Mouse (Mus musculus) left cerebral cortex, adult 8-10 months (tissue): ENCODE data around the gene Med12. TPM values are rescaled to one million over a fixed set of nuclear protein-coding genes. Genes with fewer than 3 reads are reported as not detected.
"Not testable (repeated sequence)": the region's sequence is repeated elsewhere in the genome, so short reads cannot be mapped to it uniquely, and the experiment has no call there.

Experiments
- DNase-seq, 2 experiments: peaks; one replicate each; pipeline ENCODE4 v3.0.0; 2022; ENCODE audit warnings: low spot score in 2 of 2
- total RNA-seq, 4 experiments: library from RNA; stranded (reverse); gene quantifications; 2 replicates each; pipeline ENCODE4 v1.2.4; 2022

Med12 gene
- total RNA-seq, 4 experiments from 2014 or later = 20.0 to 29.2 (median 23.7) TPM

DNA sequence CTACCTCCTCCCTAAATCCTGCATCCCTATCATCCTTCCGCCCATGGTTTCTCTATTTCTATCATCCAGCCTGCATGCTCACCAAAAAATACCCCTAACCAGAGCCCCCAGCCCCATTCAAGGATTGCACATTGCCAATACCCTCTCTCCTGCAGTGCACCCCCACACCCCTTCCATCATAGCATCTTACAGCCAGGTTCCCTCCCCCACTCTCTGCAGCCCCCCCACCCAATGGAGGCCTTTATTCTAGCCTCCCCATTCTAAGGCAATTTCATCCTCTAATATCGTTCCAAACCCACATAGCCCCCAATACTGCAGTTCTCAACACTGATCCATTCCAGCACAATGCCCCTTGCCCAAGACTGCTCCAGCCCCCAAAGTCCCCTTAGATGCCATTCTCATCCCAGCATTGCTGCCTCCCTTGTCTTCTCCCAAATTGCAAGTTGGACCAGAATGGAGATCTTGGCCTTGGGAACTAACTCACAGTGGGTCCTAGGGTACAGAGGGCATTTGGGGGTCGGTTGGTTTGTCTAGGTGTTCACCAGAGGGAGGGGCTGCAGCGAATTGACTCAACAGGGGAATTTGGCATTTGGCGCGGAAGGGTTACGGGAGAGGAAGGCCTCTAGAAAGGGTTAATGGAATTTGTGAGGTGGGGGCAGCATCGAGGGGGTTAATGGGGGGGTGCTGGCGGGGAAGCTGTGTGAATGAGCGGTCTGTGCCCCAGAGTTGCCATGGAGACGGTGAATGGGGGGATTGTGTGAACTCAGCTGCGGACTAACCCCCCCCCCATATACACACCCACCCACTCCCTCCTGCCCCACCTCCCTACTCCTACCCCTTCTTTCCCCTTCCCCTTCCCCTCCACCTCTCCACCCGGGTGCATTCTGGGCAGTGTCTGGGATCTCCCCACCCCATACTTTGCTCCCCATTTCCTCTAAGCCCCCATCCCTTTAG lies 25.9 kb downstream of the Med12 start:
- no peak for DNase-seq

DNA sequence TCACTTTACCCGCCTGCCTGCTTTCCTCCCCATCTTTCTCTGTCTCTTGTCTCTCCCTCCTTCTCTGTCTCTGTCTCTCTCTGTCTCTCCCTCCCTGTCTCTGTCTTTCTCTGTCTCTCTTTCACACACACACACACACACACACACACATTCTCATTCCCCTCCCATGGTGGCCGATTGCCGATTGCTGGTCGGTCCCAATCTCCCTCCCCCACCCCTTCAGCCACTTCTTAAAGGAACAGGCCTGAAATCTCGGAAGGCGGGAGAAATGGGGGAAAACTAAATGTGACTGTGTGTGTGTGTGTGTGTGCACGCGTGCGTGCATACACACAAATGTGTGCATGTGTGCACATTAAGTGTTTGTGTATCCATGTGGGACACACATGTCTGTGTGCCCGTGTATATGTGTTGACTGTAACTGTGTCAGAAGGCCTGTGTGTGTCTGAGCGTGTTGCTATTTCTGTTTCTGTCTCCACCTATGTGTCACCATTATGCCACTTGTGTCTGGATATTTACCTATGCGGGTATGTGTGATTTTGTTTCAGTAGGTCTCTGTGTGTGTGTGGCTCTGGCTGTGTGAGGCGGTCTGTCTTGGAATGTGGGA lies 26.7 kb downstream of the Med12 start:
- no peak for DNase-seq

DNA sequence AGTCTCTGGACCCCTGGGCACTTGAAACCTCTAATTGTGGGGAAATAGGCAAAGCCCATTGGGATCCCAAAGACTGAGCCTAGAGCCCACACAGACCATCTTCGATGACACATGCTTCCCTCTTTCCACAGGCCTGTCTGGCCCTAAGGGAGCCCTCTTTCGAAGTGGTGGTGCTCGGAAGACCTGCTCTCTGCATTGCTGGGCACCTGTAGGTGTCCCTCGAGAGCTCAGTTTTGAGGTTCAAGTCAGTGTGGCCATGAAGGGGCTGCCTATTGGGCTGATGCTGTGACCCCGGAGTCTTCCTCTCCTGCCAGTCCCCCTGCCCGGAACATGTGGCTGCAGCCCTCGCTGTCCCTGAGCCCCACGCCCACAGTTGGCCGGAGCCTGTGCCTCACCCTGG lies 27.8 kb downstream of the Med12 start:
- no peak for DNase-seq

DNA sequence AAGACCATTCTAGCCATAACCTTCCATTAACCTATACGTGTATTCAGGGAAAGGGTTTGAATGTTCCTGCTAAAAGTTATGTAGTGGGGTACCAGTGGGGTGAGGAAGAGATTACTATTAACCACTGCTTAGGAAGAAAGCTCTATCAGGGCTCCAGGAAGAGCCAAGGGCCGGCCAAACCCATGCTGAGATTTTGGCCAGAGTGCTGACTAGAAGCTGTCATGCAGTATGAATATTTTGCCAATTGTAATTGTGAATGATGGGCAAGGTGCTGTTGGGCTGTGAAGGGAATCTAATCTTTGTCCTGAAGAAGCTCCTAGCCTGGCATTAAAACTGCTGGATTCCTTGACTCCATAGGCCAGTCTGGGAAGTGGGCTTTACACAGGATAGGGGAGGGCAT lies 30.8 kb downstream of the Med12 start:
- DNase-seq = no peak

DNA sequence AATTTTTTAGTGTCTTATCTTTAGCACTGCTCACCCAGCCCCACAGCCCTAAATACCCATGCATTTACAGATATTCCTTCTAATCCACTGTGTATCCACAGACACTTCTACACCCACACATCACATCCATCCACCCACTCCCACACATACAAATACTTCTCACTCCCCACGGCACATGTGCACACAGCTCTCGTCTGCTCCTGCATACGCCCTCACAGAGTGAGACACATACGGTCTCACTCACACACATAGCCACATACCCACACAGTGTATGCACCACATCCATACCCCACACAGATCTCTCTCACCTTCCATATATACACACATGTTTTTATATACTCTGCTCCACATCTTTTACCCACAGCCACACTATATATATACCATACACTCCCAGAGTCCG lies 35.5 kb downstream of the Med12 start:
- DNase-seq = peak in 1 of 2 experiments; percentile 71

DNA sequence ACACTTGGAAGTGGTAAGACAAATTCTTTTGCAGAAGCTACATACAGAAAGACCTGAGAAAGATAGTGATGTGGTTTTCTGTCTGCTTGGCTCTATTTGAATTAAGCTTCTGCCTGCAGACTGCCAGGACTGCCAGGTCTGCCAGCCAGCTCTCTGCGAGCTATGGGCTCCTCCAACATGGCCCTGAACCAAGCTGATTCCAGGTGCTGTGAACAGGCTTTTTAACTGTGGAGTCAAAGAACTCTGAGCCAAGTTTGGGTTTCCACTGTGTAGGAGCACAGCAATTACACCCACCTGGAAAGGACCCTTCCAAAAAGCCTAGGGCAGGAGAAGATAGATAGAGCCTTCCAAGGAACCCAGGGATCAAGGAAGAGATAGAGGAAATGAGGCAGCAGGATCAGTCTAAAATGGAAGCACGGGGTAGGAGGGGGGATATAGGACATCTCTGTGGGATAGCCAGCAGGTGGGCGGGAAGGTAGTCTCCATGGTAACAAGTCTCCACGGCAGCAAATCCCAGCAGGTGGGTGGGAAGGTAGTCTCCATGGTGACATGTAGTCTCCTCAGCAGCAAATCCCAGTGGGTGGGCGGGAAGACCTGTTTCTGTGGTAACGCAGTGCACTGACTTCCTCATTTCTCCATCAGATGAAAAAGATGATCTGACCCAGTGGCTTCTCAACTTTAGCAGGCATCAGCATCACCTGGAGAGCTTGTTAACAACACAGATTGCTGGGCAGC lies 40.0 kb downstream of the Med12 start:
- peak in 1 of 2 experiments; percentile 96 for DNase-seq

DNA sequence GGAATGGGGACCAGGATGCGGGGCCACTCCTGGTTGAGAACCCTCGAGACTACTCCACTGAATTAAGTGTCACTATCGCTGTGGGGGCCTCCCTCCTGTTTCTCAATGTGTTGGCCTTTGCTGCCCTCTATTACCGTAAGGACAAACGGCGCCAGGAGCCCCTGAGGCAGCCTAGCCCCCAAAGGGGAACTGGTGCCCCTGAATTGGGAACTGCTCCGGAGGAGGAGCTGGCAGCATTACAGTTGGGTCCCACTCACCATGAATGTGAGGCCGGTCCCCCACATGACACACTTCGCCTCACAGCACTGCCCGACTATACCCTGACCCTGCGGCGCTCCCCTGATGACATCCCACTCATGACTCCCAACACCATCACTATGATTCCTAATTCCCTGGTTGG lies 45.9 kb downstream of the Med12 start:
- DNase-seq = no peak

DNA sequence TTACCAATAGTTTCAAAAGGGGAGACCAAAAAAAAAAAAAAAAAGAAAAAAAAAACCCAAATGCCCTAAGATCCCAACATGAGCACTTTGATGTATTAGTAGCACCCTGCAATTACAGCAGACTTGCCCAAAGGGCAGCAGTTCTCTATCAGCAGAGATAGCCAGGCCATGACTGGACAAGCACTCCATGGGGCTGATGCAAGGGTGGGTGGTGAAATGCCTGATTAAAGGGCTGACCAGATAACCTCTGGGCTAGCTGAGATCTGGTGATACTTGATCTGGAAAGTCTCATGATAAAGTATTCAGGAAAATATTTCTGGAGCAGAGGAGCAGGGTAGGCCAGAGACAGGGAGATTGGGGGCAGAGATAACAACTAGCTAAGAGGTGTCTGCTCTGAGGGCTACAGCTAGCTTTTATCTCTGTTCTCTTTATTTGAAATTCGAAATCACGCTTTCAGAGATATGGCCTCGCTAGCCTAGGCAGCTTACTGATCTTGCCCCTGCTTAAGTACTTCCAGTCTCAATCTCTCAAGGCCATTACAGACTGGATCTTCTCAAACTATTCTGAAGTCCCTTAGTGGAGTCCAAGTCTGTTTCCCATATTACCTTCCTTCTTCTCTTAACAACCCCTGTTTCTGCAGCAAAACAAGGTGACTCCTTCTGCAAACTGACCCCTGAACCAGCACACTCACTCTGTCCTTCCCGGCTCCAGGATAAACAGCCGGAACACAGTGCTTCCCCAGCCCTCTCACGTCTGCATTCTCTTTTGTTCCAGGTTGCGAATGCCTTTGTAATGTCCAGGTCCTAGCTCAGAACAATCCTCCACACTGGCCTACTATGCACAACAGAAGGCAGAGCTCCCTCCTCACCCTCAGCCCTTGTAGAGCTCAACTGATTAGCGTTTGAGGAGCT lies 52.4 kb downstream of the Med12 start:
- no peak for DNase-seq

DNA sequence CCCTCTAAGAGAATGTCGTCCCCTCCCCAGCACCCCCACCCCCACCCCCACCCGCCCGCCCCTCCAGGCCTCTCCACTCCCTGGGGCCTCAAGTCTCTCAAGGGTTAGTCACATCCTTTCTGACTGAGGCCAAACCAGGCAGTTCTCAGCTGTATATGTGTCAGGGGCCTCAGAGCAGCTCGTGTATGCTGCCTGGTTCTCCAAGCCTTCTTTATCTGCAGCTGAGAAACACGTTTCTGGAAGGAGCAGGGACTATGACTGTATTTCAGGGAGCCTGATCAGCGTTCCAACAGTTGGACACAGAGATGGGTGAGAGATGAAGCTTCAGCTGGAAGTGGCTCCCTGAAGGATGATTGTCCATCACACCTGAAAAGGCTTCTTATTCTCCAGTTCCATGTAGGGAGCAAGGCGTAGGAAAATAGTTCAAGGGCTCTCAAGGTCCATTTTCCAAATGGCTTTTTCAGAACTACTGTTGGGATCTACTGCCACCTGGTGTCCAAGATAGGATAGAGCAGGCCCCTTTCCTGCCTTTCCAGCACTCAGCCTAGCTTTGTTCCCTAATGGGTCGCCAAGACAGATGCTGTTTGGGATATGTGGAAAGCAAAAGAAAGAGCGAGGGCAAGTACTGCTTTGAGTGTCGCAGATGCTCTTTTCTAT lies 55.7 kb downstream of the Med12 start:
- DNase-seq = peak in 1 of 2 experiments; percentile 31

DNA sequence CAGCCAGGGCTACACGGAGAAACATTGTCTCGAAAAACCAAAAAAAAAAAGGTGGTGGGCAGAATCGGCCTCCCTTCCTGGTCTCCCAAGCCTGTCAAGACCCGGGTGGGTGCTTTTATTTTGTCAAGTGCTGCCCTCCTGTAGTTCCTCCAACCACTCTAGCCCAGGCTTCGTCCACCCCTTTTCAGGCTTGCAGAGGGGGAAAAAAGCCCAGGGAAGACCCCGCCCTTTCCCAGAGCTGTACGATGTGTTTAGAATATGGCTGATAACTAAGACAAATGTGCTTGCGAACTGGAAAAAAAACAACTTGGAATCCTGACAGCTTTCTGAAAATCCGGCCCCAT lies 58.2 kb downstream of the Med12 start:
- no peak for DNase-seq

DNA sequence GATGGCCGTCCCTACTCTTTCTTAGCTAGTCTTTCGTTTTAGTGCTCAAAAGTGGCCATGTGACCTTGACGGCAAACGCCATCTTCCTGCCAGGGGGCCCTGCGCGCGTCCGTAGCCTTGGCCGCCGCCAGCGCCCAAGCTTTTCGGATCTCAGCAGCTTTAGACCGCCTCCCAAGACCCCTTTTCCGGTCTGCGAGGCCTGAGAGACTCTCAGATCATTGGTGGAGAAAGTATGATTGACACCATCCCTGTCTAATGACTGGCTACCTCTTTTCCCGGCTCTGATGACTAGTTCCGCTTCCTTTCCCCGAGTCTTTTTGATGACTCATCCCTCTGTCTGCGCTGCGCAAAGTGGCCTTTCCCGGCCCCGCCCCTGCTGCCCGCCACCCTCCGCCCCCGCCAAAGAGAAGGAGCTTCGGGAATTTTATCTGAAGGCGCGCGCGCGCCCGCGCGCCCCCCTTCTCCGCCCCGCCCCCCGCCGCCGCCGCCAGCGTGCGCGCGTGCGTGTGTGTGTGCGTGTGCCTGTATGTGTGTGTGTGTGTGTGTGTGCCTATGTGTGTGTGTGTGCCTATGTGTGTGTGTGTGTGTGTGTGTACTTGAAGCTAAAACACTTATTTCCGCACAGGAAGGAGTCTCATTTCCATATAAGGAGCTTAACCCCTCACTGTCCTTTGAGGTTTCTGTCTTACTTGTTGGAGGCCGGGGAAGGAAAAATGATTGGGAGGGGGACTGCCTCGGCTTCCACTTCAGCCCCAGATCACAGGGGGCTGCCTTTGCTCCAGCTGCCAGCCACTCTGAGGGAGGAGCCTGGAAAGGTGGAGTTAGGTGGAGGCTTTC lies 58.8 kb downstream of the Med12 start:
- DNase-seq = peak; percentile 62 to 94

DNA sequence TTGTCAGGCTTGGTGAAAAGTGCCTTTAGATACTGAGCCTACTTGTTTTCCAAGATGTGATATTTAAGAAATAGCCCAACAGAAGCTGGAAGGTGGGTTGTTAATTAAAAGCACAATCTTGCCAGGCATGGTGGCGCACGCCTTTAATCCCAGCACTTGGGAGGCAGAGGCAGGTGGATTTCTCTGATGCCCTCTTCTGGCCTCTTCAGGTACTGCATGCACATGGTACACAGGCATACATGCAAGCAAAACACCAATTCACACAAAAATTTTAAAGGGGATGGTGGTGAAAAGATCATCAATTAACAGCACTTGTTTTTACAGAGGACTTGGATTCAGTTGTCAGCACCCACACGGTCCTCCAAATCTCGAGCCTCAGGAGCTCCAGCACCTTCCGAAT lies 60.8 kb downstream of the Med12 start:
- DNase-seq = no peak

DNA sequence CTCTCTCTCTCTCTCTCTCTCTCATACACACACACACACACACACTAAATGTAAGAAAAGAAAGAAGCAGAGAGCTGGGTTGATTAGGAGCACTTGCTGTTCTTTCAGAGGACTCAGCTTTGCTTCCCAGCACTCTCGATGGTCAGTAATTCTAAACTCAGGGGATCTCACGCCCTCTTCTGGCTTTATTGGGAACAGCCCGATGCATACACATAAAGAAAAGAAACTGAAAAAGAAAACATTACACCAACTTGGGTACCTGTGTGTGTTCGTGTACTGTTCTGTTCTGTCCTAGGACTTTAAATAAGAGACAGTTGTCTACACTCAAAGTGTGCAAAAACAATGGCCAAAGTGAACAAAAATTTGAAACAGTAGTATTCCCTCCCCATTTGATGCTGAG lies 64.8 kb downstream of the Med12 start:
- no peak for DNase-seq

DNA sequence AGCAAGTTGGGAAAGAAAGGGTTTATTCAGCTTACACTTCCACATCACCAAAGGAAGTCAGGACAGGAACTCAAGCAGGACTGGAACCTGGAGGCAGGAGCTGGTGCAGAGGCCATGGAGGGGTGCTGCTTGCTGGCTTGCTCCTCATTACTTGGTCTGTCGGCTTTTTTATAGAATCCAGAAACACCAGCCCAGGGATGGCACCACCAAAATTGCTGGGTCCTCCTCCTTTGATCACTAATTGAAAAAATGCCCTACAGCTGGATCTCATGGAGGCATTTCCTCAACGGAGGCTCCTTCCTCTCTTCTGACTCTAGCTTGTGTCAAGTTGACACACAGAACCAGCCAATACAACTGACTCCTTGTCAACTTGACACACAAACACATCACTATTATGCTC lies 69.0 kb downstream of the Med12 start:
- not testable (repeated sequence) for DNase-seq

DNA sequence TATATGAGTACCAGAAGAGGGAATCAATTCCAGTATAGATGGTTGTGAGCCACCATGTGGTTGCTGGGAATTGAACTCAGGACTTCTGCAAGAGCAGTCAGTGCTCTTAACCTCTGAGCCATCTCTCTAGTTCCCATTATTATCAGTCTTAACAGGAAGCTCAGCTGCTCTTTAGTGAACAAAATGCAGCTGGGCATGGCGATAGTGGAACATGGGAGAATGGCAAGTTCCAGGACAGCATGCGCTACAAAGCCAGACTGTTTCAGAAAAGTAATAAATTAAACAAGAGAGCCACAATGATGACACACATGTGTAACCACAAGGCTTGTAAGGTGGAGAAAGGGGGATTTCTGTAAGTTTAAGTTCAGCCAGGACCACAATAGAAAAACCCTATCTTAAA lies 71.6 kb downstream of the Med12 start:
- no peak for DNase-seq

DNA sequence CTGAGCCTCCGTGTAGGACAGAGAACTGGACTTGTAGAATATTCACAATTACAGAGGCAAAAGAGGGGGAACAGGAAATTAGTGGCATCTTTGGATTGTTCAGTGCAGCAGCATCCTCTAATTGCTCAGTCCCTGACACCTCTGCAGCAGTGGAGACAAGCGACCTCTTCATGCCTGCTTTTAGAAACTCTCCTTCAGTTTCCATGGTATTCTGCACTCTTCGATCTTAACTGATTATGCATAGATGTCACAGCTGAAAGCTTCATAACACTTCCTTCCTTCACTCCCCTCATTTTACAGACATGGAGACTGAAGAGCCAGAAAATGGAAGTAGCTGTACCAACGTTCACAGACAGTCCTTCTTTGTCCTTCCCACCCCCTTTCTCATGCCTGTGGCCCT lies 72.6 kb downstream of the Med12 start:
- no peak for DNase-seq
